Mouse (Mus musculus): Measurements from ENCODE around the gene Ptprd. TPM values are rescaled to one million over a fixed set of nuclear protein-coding genes. Genes with fewer than 3 reads are reported as not detected.
"Not testable (repeated sequence)": the region's sequence is repeated elsewhere in the genome, so short reads cannot be mapped to it uniquely, and the experiment has no call there.

Ptprd gene
- total RNA-seq, 2 experiments from 2014 or later = 5.0 to 6.9 TPM

GRCm38 (mm10) chr4:76448678-76449465, 1762.9 kb downstream of the Ptprd start:
- peak overlapping the region; percentile 83 for H3K27ac ChIP-seq
- peak overlapping the region; percentile 95 for H3K4me3 ChIP-seq
- no peak for DNase-seq
- no peak for TF ChIP-seq CTCF (IDR thresholded peaks at IDR 0.05)
- intact Hi-C loops (cut with DNase I) = loop anchor here (5.0 kb wide), 1 partner anchor 77 kb away; no protein-coding TSS in a partner anchor

- no peak overlapping the region for H3K4me3 ChIP-seq
- DNase-seq = no peak
- H3K27ac ChIP-seq = no peak overlapping the region
- TF ChIP-seq CTCF (IDR thresholded peaks at IDR 0.05) = peak; percentile 56
- intact Hi-C loops (cut with DNase I) = loop anchor here (5.0 kb wide), 1 partner anchor 75 kb away; no protein-coding TSS in a partner anchor
These were observed 1764.4 kb downstream of the Ptprd start for GRCm38 (mm10) chr4:76447396-76447795.

GRCm38 (mm10) chr4:76444778-76445177, 1767.0 kb downstream of the Ptprd start:
- Histone ChIP-seq H3K27ac (no peak overlapping the region), H3K4me3 (no peak overlapping the region)
- no peak for DNase-seq
- no peak for TF ChIP-seq CTCF (IDR thresholded peaks at IDR 0.05)
- intact Hi-C loops (cut with DNase I) = loop anchor here (5.0 kb wide), 2 partner anchors 72 to 117 kb away; no protein-coding TSS in a partner anchor

- no peak overlapping the region for H3K27ac ChIP-seq
- peak; percentile 23 for DNase-seq
- H3K4me3 ChIP-seq = no peak overlapping the region
- intact Hi-C loops (cut with DNase I) = loop anchor here (5.0 kb wide), 1 partner anchor 116 kb away; no protein-coding TSS in a partner anchor
- no peak for TF ChIP-seq CTCF (IDR thresholded peaks at IDR 0.05)
These were observed 1768.2 kb downstream of the Ptprd start for GRCm38 (mm10) chr4:76443553-76443952.

GRCm38 (mm10) chr4:76440791-76441364, 1770.9 kb downstream of the Ptprd start:
- DNase-seq = peak; percentile 46

GRCm38 (mm10) chr4:76438496-76439079, 1773.2 kb downstream of the Ptprd start:
- no peak for DNase-seq
- Histone ChIP-seq H3K27ac (no peak overlapping the region), H3K4me3 (no peak overlapping the region)
- intact Hi-C loops (cut with DNase I) = no loop called here
- no peak for TF ChIP-seq CTCF (IDR thresholded peaks at IDR 0.05)

More at GRCm38 (mm10) chr4:76440791-76441364, 1770.9 kb downstream of the Ptprd start:
- intact Hi-C loops (cut with DNase I) = loop anchor here (5.0 kb wide), 1 partner anchor 114 kb away; no protein-coding TSS in a partner anchor
- H3K4me3 ChIP-seq = peak overlapping the region; percentile 57
- no peak for TF ChIP-seq CTCF (IDR thresholded peaks at IDR 0.05)
- H3K27ac ChIP-seq = peak overlapping the region; percentile 50; the same call in 1 of the 2 replicates

GRCm38 (mm10) chr4:76438068-76438467, 1773.7 kb downstream of the Ptprd start:
- intact Hi-C loops (cut with DNase I) = no loop called here
- Histone ChIP-seq H3K27ac (no peak overlapping the region), H3K4me3 (no peak overlapping the region)
- TF ChIP-seq CTCF (IDR thresholded peaks at IDR 0.05) = no peak
- DNase-seq = no peak

- no peak for TF ChIP-seq CTCF (IDR thresholded peaks at IDR 0.05)
- no peak overlapping the region for H3K27ac ChIP-seq
- DNase-seq = no peak
- intact Hi-C loops (cut with DNase I) = no loop called here
- no peak overlapping the region for H3K4me3 ChIP-seq
These were observed 1775.8 kb downstream of the Ptprd start for GRCm38 (mm10) chr4:76435920-76436319.

- Histone ChIP-seq H3K4me3 (no peak overlapping the region), H3K27ac (no peak overlapping the region)
- intact Hi-C loops (cut with DNase I) = no loop called here
- no peak for TF ChIP-seq CTCF (IDR thresholded peaks at IDR 0.05)
- DNase-seq = no peak
These were observed 1782.0 kb downstream of the Ptprd start for GRCm38 (mm10) chr4:76429769-76430168.

- H3K4me3 ChIP-seq; intact Hi-C loops (cut with DNase I); DNase-seq; H3K27ac ChIP-seq: not testable (repeated sequence)
These were observed 1784.7 kb downstream of the Ptprd start for GRCm38 (mm10) chr4:76427036-76427435.

GRCm38 (mm10) chr4:76425230-76425575, 1786.6 kb downstream of the Ptprd start:
- intact Hi-C loops (cut with DNase I) = no loop called here
- no peak for TF ChIP-seq CTCF (IDR thresholded peaks at IDR 0.05)

GRCm38 (mm10) chr4:76424324-76425229, 1787.2 kb downstream of the Ptprd start:
- DNase-seq = no peak
- intact Hi-C loops (cut with DNase I) = no loop called here
- H3K27ac ChIP-seq = peak overlapping the region; percentile 16; the same call in 1 of the 2 replicates
- peak overlapping the region; percentile 7 for H3K4me3 ChIP-seq
- TF ChIP-seq CTCF (IDR thresholded peaks at IDR 0.05) = no peak

More at GRCm38 (mm10) chr4:76425230-76425575, 1786.6 kb downstream of the Ptprd start:
- Histone ChIP-seq H3K4me3 (no peak overlapping the region), H3K27ac (no peak overlapping the region)
- DNase-seq = no peak

Data from gastrocnemius, adult 2 months (tissue).